Mouse (Mus musculus) neural tube, embryonic 12.5 days (tissue): ENCODE measurements around the gene Gtf2b. TPM values are rescaled to one million over a fixed set of nuclear protein-coding genes. Genes with fewer than 3 reads are reported as not detected.

ENCODE experiments used
- ATAC-seq: fragments of 200-750 bp; cut with Nextera tagmentation; 2 replicates; pipeline ENCODE4 v1.8.0; 2017; ENCODE audit warnings: low read depth, mild to moderate bottlenecking, moderate TSS enrichment, moderate library complexity; ENCODE audit not compliant: low FRiP score
- H3K27ac ChIP-seq: fragments of 300-500 bp; sonication (generic); 2 replicates; pipeline ENCODE4 v1.5.1; 2016
- H3K27me3 ChIP-seq: fragments of 300-500 bp; sonication (generic); replicated peaks from 2 replicates; pipeline ENCODE4 v1.6.1; 2016; ENCODE audit warnings: mild to moderate bottlenecking
- H3K36me3 ChIP-seq: fragments of 300-500 bp; sonication (generic); 2 replicates; pipeline ENCODE4 v1.6.1; 2016; ENCODE audit warnings: mild to moderate bottlenecking
- H3K4me1 ChIP-seq: fragments of 300-500 bp; sonication (generic); 2 replicates; pipeline ENCODE4 v1.6.1; 2016
- H3K4me2 ChIP-seq: fragments of 300-500 bp; sonication (generic); replicated peaks from 2 replicates; pipeline ENCODE4 v1.6.1; 2016; ENCODE audit warnings: mild to moderate bottlenecking
- H3K4me3 ChIP-seq: fragments of 300-500 bp; sonication (generic); 2 replicates; pipeline ENCODE4 v1.5.1; 2016
- H3K9ac ChIP-seq: fragments of 300-500 bp; sonication (generic); 2 replicates; pipeline ENCODE4 v1.6.1; 2016; ENCODE audit warnings: mild to moderate bottlenecking
- H3K9me3 ChIP-seq: fragments of 300-500 bp; sonication (generic); 2 replicates; pipeline ENCODE4 v1.6.1; 2016; ENCODE audit warnings: mild to moderate bottlenecking
- WGBS: fragments of 180-500 bp; shearing (Covaris S2); methylation state at CpG from one replicate; pipeline ENCODE4 v1.1.7; 2016; 5-methylcytosine and 5-hydroxymethylcytosine counted together
- polyA plus RNA-seq: library from polyadenylated mRNA; unstranded; fragments of >200 nt; fragmentation: Nextera tagmentation; extraction: Ambion mirVana; gene quantifications from 2 replicates; pipeline ENCODE4 v1.2.1, GENCODE M21; 2016

Gene Gtf2b
- polyA plus RNA-seq = 90.5 and 93.4 TPM in 2 replicates

- Histone ChIP-seq H3K27ac (peak within 1 kb of the TSS; percentile 71), H3K4me3 (peak within 1 kb of the TSS; percentile 82), H3K9ac (peak within 1 kb of the TSS; percentile 90), H3K4me1 (peaks cover 15% of the 10 kb centered on the region), H3K36me3 (no peaks in the 10 kb centered on the region), H3K4me2 (peak within 1 kb of the TSS; percentile 76), H3K9me3 (no peaks in the 10 kb centered on the region), H3K27me3 (no peaks in the 10 kb centered on the region)
- under 1% methylated on average over 64 of the region's 64 CpGs for WGBS
- ATAC-seq = peak; percentile 100
These were observed at the start of gene Gtf2b for GRCm38 (mm10) chr3:142764995-142765777. Gene Gtf2b, plus strand, starts transcription at chr3:142765045.

DNA sequence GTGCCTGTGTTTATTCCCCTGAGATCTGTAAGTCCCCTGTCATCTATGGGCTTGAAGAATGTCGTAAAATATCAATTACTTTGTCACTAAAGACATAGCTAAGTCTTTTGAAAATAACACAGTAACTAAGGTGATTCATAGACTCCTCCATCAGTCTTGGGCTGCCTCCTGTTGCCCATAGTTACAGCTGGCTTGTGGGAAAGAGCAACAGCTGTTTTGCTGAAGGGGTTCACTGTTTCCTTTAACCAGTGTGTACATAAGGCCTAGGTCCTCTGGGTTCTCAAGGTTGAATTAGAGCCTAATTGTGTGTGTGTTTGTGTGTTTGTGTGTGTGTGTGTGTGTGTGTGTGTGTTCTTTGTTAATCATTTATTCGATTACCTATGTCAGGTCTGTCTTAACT lies 39.4 kb upstream of the Gtf2b start:
- 78% methylated on average over 2 of the region's 2 CpGs for WGBS
- Histone ChIP-seq H3K4me1 (no peaks in the 10 kb centered on the region), H3K4me2 (no peak overlapping the region), H3K27me3 (no peaks in the 10 kb centered on the region), H3K4me3 (no peak overlapping the region), H3K9me3 (no peaks in the 10 kb centered on the region), H3K36me3 (no peaks in the 10 kb centered on the region), H3K27ac (no peak overlapping the region), H3K9ac (no peak overlapping the region)
- peak; percentile 48; the same call in 1 of the 2 replicates for ATAC-seq

DNA sequence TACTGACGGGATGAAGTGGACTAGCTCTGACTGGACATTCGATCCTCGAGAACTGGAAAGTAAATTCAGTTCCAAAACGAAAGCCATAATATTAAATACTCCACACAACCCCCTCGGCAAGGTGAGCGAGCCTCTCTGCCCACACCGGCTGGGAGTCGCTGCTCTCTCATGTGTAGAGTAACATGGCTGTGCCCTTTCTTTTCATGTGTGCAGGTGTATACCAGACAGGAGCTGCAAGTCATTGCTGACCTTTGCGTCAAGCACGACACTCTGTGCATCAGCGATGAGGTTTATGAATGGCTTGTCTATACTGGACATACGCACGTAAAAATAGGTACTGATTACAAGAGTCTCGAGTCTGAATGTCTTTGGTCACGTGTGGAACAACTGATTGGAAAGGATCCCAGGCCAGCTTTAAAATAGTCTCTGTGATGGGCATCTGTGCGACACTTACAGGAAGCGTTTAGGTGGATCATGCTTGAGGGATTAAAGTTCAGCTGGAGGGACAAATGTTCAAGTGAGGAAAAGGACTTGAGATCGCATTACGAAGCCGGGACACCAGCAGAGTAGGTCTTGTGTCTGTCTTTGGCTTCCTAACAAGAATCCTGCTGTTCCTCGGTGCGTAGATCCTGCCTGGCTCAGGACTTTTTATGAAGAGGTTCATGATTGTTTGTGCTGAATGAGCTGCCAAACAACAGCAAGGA lies 38.7 kb upstream of the Gtf2b start:
- no peak overlapping the region for H3K27ac ChIP-seq
- H3K9me3 ChIP-seq = no peaks in the 10 kb centered on the region
- no peak overlapping the region for H3K9ac ChIP-seq
- no peaks in the 10 kb centered on the region for H3K27me3 ChIP-seq
- ATAC-seq = no peak
- no peaks in the 10 kb centered on the region for H3K36me3 ChIP-seq
- H3K4me3 ChIP-seq = no peak overlapping the region
- WGBS = 89% methylated on average over 22 of the region's 22 CpGs
- H3K4me2 ChIP-seq = no peak overlapping the region
- no peaks in the 10 kb centered on the region for H3K4me1 ChIP-seq

DNA sequence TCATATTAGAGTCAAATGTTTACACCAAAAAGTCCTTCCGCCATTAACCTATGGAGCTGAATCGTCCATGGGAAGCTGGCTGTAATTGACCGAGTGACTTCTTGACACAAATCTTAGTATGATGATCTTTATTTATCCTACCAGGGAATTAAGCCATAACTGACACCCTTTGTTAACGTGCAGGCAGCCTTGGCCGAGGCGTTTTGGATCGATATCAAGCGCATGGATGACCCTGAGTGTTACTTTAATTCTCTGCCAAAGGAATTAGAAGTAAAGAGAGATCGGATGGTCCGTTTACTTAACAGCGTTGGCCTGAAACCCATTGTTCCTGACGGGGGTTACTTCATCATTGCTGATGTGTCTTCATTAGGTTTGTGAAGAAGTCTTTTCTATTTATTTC lies 30.6 kb upstream of the Gtf2b start:
- no peaks in the 10 kb centered on the region for H3K4me1 ChIP-seq
- no peak overlapping the region for H3K27ac ChIP-seq
- no peaks in the 10 kb centered on the region for H3K36me3 ChIP-seq
- H3K9ac ChIP-seq = no peak overlapping the region
- no peak overlapping the region for H3K4me2 ChIP-seq
- ATAC-seq = no peak
- no peaks in the 10 kb centered on the region for H3K27me3 ChIP-seq
- H3K4me3 ChIP-seq = no peak overlapping the region
- WGBS = 90% methylated on average over 12 of the region's 12 CpGs
- H3K9me3 ChIP-seq = no peaks in the 10 kb centered on the region

DNA sequence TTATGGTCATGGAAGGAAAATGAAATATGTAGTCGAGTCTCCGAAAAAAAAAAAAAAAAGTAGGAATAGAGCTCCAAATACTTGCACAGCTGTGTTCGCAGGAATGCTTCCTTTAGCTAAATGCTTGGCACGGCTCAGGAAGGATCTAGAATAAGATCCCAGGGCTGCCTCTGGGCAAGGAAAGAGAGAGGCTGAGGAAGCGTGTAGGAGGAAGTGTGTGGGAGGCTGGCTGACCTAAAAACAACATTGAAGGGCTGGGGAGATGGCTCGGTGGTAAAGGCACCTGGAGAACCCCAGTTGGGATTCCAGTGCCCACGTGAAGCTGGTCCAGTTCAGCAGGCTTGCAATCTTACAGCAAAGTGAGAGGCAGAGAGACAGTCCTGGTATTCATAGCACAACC lies 23.9 kb upstream of the Gtf2b start:
- H3K36me3 ChIP-seq = no peaks in the 10 kb centered on the region

DNA sequence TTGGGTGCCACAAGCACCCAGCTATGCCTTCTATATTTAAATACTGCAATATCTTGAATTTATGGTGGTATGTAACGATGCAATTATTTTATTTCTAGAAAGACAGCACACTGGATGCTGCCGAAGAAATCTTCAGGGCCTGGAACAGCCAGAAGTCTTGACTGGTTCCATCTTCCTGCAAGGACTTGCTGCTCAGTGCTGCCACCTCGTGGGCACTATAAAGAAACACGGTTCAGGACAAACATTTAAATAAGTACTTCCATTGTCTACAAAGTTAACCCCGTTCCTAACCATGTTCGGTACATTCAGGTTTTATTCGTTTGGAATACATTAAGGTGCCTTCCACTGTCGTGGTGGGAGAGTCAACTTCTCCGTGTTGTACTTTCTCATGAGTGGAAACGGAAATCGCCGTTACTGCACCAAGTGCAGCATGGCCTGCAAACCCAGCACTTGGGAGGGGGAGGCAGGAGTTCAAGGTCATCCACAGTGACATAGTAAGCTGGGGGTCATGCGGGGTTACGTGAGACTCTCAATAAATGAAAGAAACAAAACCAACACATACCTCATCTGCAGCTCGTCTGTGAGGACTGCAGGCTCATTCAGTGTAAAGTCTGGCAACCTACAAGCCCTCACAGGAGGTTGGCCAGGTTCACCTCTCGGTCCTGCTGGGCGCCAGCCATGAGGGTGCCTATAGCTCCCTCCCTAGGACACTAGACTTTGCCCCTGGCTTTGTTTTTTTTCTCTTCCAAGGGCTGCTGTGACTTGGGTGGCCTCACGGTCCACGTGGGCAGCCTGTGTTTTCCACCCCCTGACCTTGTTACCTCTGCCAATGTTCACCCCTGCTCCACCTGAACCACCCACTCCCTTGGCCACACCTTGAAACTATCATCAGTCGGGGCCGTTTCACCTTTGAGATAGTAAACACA lies 20.6 kb upstream of the Gtf2b start:
- ATAC-seq = peak; percentile 51; the same call in 1 of the 2 replicates
- Histone ChIP-seq H3K27ac (no peak overlapping the region), H3K4me2 (no peak overlapping the region), H3K4me1 (no peaks in the 10 kb centered on the region), H3K27me3 (no peaks in the 10 kb centered on the region), H3K9ac (no peak overlapping the region), H3K9me3 (no peaks in the 10 kb centered on the region), H3K4me3 (no peak overlapping the region), H3K36me3 (no peaks in the 10 kb centered on the region)
- WGBS = 61% methylated on average over 21 of the region's 21 CpGs

More for the DNA sequence above, 23.9 kb upstream of the Gtf2b start:
- 86% methylated on average over 7 of the region's 7 CpGs for WGBS
- Histone ChIP-seq H3K4me2 (no peak overlapping the region), H3K9me3 (no peaks in the 10 kb centered on the region), H3K9ac (no peak overlapping the region), H3K27me3 (no peaks in the 10 kb centered on the region), H3K4me1 (no peaks in the 10 kb centered on the region), H3K4me3 (no peak overlapping the region), H3K27ac (no peak overlapping the region)
- ATAC-seq = no peak

- ATAC-seq = no peak
- H3K9me3 ChIP-seq = no peaks in the 10 kb centered on the region
- no peaks in the 10 kb centered on the region for H3K27me3 ChIP-seq
- H3K27ac ChIP-seq = no peak overlapping the region
- H3K9ac ChIP-seq = no peak overlapping the region
- H3K4me3 ChIP-seq = no peak overlapping the region
- H3K4me1 ChIP-seq = no peaks in the 10 kb centered on the region
- no peak overlapping the region for H3K4me2 ChIP-seq
- no peaks in the 10 kb centered on the region for H3K36me3 ChIP-seq
- WGBS = 96% methylated on average over 2 of the region's 2 CpGs
These were observed 19.8 kb upstream of the Gtf2b start for GRCm38 (mm10) chr3:142745076-142745475.

DNA sequence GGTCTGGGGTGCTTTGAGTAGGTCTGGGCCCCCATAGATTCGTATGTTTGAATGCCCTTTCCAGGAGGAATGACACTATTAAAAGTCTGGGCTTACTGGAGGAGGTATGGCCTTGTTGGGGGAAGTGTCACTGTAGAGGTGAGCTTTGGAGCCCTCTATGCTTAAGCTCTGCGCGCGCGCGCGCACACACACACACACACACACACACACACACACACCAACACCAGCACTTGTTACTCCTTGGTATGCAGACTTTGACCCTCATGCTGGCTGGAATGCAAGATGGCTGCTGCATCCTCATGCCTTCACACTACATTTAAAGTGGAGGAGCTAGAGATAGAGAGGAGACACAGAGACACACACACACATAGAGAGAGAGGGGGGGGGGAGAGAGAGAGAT lies 17.2 kb upstream of the Gtf2b start:
- ATAC-seq = no peak
- no peak overlapping the region for H3K4me2 ChIP-seq
- no peaks in the 10 kb centered on the region for H3K36me3 ChIP-seq
- H3K27ac ChIP-seq = no peak overlapping the region
- no peak overlapping the region for H3K9ac ChIP-seq
- H3K4me3 ChIP-seq = no peak overlapping the region
- H3K9me3 ChIP-seq = no peaks in the 10 kb centered on the region
- WGBS = 89% methylated on average over 7 of the region's 7 CpGs
- no peaks in the 10 kb centered on the region for H3K4me1 ChIP-seq
- no peaks in the 10 kb centered on the region for H3K27me3 ChIP-seq

DNA sequence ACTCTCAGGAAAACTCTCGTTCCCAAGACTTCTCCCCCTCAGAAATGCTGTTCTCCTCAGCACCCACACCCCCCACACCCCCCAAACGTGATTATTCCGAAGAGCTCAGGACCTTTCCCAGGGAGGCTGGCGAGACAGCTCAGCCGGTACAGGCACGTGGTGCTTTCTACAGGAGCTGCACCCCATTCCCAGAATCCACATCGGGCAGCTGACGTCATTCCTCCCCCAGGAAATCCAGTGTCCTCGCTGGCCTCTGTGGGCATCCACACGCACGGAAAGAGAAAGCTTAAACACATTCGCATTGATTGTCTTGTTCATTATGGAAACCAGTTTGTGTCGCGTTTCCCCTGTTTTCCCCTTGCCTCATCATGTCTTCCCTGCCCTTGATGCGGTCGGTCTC lies 15.7 kb upstream of the Gtf2b start:
- Histone ChIP-seq H3K27ac (no peak overlapping the region), H3K4me3 (no peak overlapping the region), H3K4me2 (no peak overlapping the region), H3K4me1 (no peaks in the 10 kb centered on the region), H3K9ac (no peak overlapping the region), H3K36me3 (no peaks in the 10 kb centered on the region), H3K27me3 (no peaks in the 10 kb centered on the region), H3K9me3 (no peaks in the 10 kb centered on the region)
- 90% methylated on average over 16 of the region's 16 CpGs for WGBS
- ATAC-seq = no peak

- Histone ChIP-seq H3K9ac (no peak overlapping the region), H3K27me3 (no peaks in the 10 kb centered on the region), H3K27ac (no peak overlapping the region), H3K4me2 (no peak overlapping the region), H3K9me3 (no peaks in the 10 kb centered on the region), H3K4me1 (no peaks in the 10 kb centered on the region), H3K36me3 (no peaks in the 10 kb centered on the region), H3K4me3 (no peak overlapping the region)
- no peak for ATAC-seq
- 90% methylated on average over 18 of the region's 18 CpGs for WGBS
These were observed 9.5 kb upstream of the Gtf2b start for GRCm38 (mm10) chr3:142755132-142755867.

DNA sequence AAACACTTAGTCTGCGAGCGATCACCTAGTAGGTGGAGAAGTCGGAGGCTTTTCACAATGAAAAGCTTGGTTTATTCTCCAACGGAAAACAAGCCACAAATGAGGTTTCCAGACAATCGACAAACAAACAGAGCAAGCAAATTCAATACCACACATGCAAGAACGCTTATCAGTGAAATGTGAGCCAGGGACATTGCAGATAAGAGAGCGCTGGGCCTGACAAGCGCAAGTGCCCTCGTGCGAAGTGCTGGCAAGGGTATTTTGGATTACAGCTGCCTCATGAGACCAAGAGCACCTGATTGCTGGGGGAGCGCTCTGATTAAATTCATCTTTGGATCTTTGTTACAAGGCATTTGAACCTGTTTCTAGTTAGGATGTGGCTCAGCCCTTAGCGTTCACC lies 7.0 kb upstream of the Gtf2b start:
- Histone ChIP-seq H3K4me1 (no peaks in the 10 kb centered on the region), H3K36me3 (no peaks in the 10 kb centered on the region), H3K27ac (no peak overlapping the region), H3K4me2 (no peak overlapping the region), H3K4me3 (no peak overlapping the region), H3K9me3 (no peaks in the 10 kb centered on the region), H3K27me3 (no peaks in the 10 kb centered on the region), H3K9ac (no peak overlapping the region)
- 72% methylated on average over 12 of the region's 12 CpGs for WGBS
- no peak for ATAC-seq
